Mouse (Mus musculus): ENCODE results near the gene Rrnad1. TPM values are rescaled to one million over a fixed set of nuclear protein-coding genes. Genes with fewer than 3 reads are reported as not detected.
A peak's percentile ranks its signal among the peaks of the same experiment; 100 is the strongest.
"Not testable (repeated sequence)": the region's sequence is repeated elsewhere in the genome, so short reads cannot be mapped to it uniquely, and the experiment has no call there.

Gene Rrnad1
- polyA plus RNA-seq, 1 experiment, result 19.3 TPM

- peak; percentile 60 for DNase-seq
- H3K27ac ChIP-seq (ENCODE audit: insufficient read depth, low read depth, low read length), result peak overlapping the region; percentile 94
- no peak for TF ChIP-seq CTCF (conservative IDR thresholded peaks at IDR 0.05; ENCODE audit: insufficient read depth, insufficient read length, low read depth, low read length)
- H3K4me1 ChIP-seq (ENCODE audit: control insufficient read depth, insufficient read depth, low read length), result peaks cover 28% of the 10 kb centered on the region
- WGBS, result under 1% methylated on average over 27 of the region's 27 CpGs
- H3K27me3 ChIP-seq (replicated peaks; ENCODE audit: control insufficient read depth, insufficient read depth, low read length), result no peaks in the 10 kb centered on the region
- H3K4me3 ChIP-seq (ENCODE audit: insufficient read depth, low read depth, low read length), result peak overlapping the region; percentile 67
- no peaks in the 10 kb centered on the region for H3K36me3 ChIP-seq (ENCODE audit: control insufficient read depth, insufficient read depth, low read length)
Measured at GRCm38 (mm10) chr3:87906981-87907857, 23.3 kb downstream of the Rrnad1 start.

- H3K4me1 ChIP-seq (ENCODE audit: control insufficient read depth, insufficient read depth, low read length), result peaks cover 28% of the 10 kb centered on the region
- H3K27ac ChIP-seq (ENCODE audit: insufficient read depth, low read depth, low read length), result peak overlapping the region; percentile 94
- under 1% methylated on average over 47 of the region's 47 CpGs for WGBS
- TF ChIP-seq CTCF (conservative IDR thresholded peaks at IDR 0.05; ENCODE audit: insufficient read depth, insufficient read length, low read depth, low read length) (no peak), POLR2A (IDR thresholded peaks at IDR 0.05; ENCODE audit: low read depth, low read length) (no peak)
- H3K4me3 ChIP-seq (ENCODE audit: insufficient read depth, low read depth, low read length), result peak overlapping the region; percentile 67
- H3K27me3 ChIP-seq (replicated peaks; ENCODE audit: control insufficient read depth, insufficient read depth, low read length), result no peaks in the 10 kb centered on the region
- no peaks in the 10 kb centered on the region for H3K36me3 ChIP-seq (ENCODE audit: control insufficient read depth, insufficient read depth, low read length)
- DNase-seq, result peak; percentile 71
Measured at GRCm38 (mm10) chr3:87906601-87906980, 23.9 kb downstream of the Rrnad1 start.

GRCm38 (mm10) chr3:87905880-87906485 is 24.5 kb downstream of the Rrnad1 start, which contains the start of gene Hdgf:
TSS of gene Hdgf (plus strand) at chr3:87906321.
- TF ChIP-seq CTCF (conservative IDR thresholded peaks at IDR 0.05; ENCODE audit: insufficient read depth, insufficient read length, low read depth, low read length), result no peak
- TF ChIP-seq POLR2A (IDR thresholded peaks at IDR 0.05; ENCODE audit: low read depth, low read length), result peak; percentile 21
- WGBS, result under 1% methylated on average over 56 of the region's 57 CpGs
- Histone ChIP-seq H3K27me3 (replicated peaks; ENCODE audit: control insufficient read depth, insufficient read depth, low read length) (no peaks in the 10 kb centered on the region), H3K4me1 (ENCODE audit: control insufficient read depth, insufficient read depth, low read length) (peaks cover 25% of the 10 kb centered on the region), H3K36me3 (ENCODE audit: control insufficient read depth, insufficient read depth, low read length) (no peaks in the 10 kb centered on the region), H3K27ac (ENCODE audit: insufficient read depth, low read depth, low read length) (peak within 1 kb of the TSS; percentile 94), H3K4me3 (ENCODE audit: insufficient read depth, low read depth, low read length) (peak within 1 kb of the TSS; percentile 67)
- peak; percentile 97 for DNase-seq

GRCm38 (mm10) chr3:87903821-87904220 is 26.7 kb downstream of the Rrnad1 start:
- H3K27ac ChIP-seq (ENCODE audit: insufficient read depth, low read depth, low read length), result no peak overlapping the region
- 58% methylated on average over 5 of the region's 5 CpGs for WGBS
- H3K27me3 ChIP-seq (replicated peaks; ENCODE audit: control insufficient read depth, insufficient read depth, low read length), result no peaks in the 10 kb centered on the region
- H3K4me1 ChIP-seq (ENCODE audit: control insufficient read depth, insufficient read depth, low read length), result peaks cover 10% of the 10 kb centered on the region
- no peak overlapping the region for H3K4me3 ChIP-seq (ENCODE audit: insufficient read depth, low read depth, low read length)
- H3K36me3 ChIP-seq (ENCODE audit: control insufficient read depth, insufficient read depth, low read length), result no peaks in the 10 kb centered on the region
- DNase-seq, result no peak
- no peak for TF ChIP-seq POLR2A (IDR thresholded peaks at IDR 0.05; ENCODE audit: low read depth, low read length)
- no peak for TF ChIP-seq CTCF (conservative IDR thresholded peaks at IDR 0.05; ENCODE audit: insufficient read depth, insufficient read length, low read depth, low read length)

- not testable (repeated sequence) for H3K27me3 ChIP-seq (replicated peaks; ENCODE audit: control insufficient read depth, insufficient read depth, low read length); H3K36me3 ChIP-seq (ENCODE audit: control insufficient read depth, insufficient read depth, low read length); H3K4me1 ChIP-seq (ENCODE audit: control insufficient read depth, insufficient read depth, low read length); H3K4me3 ChIP-seq (ENCODE audit: insufficient read depth, low read depth, low read length); DNase-seq; H3K27ac ChIP-seq (ENCODE audit: insufficient read depth, low read depth, low read length)
- 79% methylated on average over 6 of the region's 6 CpGs for WGBS
Measured at GRCm38 (mm10) chr3:87901959-87902358, 28.6 kb downstream of the Rrnad1 start.

- Histone ChIP-seq H3K4me3 (ENCODE audit: insufficient read depth, low read depth, low read length) (no peak overlapping the region), H3K27ac (ENCODE audit: insufficient read depth, low read depth, low read length) (no peak overlapping the region), H3K4me1 (ENCODE audit: control insufficient read depth, insufficient read depth, low read length) (no peaks in the 10 kb centered on the region), H3K36me3 (ENCODE audit: control insufficient read depth, insufficient read depth, low read length) (no peaks in the 10 kb centered on the region), H3K27me3 (replicated peaks; ENCODE audit: control insufficient read depth, insufficient read depth, low read length) (no peaks in the 10 kb centered on the region)
- WGBS, result 53% methylated on average over 1 of the region's 1 CpGs
- no peak for DNase-seq
- no peak for TF ChIP-seq POLR2A (IDR thresholded peaks at IDR 0.05; ENCODE audit: low read depth, low read length)
- no peak for TF ChIP-seq CTCF (conservative IDR thresholded peaks at IDR 0.05; ENCODE audit: insufficient read depth, insufficient read length, low read depth, low read length)
Measured at GRCm38 (mm10) chr3:87901036-87901624, 29.4 kb downstream of the Rrnad1 start.

GRCm38 (mm10) chr3:87899776-87900175 is 30.7 kb downstream of the Rrnad1 start:
- no peaks in the 10 kb centered on the region for H3K36me3 ChIP-seq (ENCODE audit: control insufficient read depth, insufficient read depth, low read length)
- no peak overlapping the region for H3K27ac ChIP-seq (ENCODE audit: insufficient read depth, low read depth, low read length)
- no peak overlapping the region for H3K4me3 ChIP-seq (ENCODE audit: insufficient read depth, low read depth, low read length)
- TF ChIP-seq CTCF (conservative IDR thresholded peaks at IDR 0.05; ENCODE audit: insufficient read depth, insufficient read length, low read depth, low read length) (no peak), POLR2A (IDR thresholded peaks at IDR 0.05; ENCODE audit: low read depth, low read length) (no peak)
- DNase-seq, result no peak
- no peaks in the 10 kb centered on the region for H3K27me3 ChIP-seq (replicated peaks; ENCODE audit: control insufficient read depth, insufficient read depth, low read length)
- H3K4me1 ChIP-seq (ENCODE audit: control insufficient read depth, insufficient read depth, low read length), result no peaks in the 10 kb centered on the region
- 80% methylated on average over 3 of the region's 3 CpGs for WGBS
